Mouse (Mus musculus) megakaryocyte-erythroid progenitor cell, adult 5-6 weeks (primary cell): ENCODE data around the gene Dtymk. TPM values are rescaled to one million over a fixed set of nuclear protein-coding genes. Genes with fewer than 3 reads are reported as not detected.

Experiments
- ATAC-seq: replicated peaks from 2 replicates; pipeline ENCODE4 v1.8.0; 2016; ENCODE audit warnings: mild to moderate bottlenecking, inconsistent platforms; ENCODE audit not compliant: severe bottlenecking, poor library complexity, low FRiP score, low TSS enrichment
- total RNA-seq, 2 experiments: library from RNA; stranded (forward) in 1 of 2; stranded (reverse) in 1 of 2; fragments of 200-1000, 215-1000 nt in 1 of 2; fragments of >200 nt in 1 of 2; fragmentation: Nextera tagmentation in 1 of 2; gene quantifications; 2 replicates each; pipeline ENCODE4 v1.2.3; 2014 to 2017

The Dtymk gene
- total RNA-seq, 2 experiments from 2014 or later: 254 to 315 TPM

DNA sequence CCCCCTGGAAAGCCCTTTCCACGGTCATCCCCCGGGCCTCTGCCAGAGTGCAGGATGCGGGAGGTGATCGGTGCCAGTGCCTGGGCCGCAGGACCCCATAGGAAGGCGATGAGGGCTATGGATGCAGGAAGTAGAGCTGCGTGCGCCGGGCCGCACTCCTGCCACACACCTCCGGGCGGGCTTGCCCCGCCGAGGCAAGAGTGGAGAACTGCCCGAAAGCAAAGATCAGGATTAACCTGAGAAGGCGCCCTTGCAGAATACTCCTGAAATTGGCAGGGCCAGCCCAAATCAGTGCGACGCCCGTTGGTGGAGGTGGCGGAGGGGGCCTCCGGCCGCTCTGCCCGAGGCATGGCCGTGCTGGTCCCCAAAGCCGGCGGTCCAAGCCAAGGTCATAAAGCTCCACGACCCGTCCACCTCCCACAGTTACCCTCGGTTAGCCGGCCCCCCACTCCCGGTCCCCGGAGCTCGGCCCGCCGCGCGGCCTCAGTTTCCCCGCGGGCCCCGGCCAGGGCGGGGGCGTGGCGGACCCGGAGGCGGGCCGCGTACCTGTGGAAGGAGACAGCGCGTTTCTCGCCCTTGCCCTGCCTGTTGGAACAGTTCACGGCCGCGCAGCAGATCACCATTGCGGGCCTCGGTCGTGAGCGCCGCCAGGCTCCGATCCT, 47.7 kb downstream of the Dtymk start:
- peak; percentile 24; the same call in 1 of the 2 replicates for ATAC-seq

DNA sequence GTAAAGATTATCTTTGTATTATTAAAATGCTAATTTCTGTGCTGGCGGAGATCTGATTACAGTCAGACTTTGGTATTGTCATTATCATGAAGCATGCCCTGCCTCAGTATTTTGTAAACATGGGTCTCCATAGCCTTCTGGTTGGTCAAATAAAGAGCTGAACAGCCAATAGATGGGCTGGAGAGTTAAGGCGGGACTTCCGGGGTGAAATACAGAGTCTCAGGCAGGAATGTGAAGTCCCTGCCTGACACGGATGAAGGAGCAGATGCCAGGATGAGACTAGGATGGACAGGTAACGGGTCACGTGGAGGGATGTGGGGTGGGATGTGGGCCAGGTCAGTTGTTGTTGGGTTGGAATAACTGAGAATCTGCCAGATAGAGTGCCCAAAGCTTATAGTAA, 50.4 kb downstream of the Dtymk start, which contains the start of gene Atg4b:
Gene Atg4b, plus strand, starts transcription at position 211 of the 400 bp plus-strand sequence.
- ATAC-seq: no peak

DNA sequence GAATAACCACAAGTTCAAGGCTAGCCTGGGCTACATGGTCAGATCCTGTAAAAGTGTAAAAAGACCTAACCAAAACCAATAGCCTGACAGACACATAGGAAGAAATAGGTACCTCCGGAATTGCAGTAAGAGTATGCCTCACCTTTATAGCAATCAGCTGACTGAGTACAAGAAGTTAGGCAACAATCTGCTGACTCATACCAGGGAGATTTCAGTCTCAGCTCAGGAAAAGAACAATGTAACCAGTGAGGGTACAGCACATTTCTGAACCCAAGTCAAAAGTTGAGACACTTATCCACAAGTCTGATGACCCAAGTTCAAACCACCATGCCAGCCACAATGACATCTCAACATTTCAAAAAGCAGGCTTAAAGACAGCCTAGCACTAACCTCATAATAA, 53.2 kb downstream of the Dtymk start:
- ATAC-seq: no peak

DNA sequence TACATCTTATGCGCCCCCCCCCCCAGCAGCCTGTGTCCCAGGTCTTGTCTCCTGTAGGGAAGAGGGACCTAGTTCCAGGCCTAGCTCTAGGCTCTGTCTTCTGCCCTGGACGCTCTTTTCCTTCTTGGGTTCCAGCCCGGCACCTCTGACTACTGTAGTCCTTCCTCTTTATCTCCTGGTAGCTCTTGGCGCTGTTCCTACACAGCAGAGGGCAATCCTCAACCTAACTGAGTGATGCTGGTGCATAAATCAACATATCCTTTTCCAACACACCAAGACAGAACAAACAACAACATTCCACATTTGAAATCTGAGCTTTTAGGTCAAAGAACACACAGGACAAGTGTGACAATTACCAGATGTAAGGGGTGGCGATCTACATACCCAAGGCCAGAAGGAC, 55.6 kb downstream of the Dtymk start:
- no peak for ATAC-seq

DNA sequence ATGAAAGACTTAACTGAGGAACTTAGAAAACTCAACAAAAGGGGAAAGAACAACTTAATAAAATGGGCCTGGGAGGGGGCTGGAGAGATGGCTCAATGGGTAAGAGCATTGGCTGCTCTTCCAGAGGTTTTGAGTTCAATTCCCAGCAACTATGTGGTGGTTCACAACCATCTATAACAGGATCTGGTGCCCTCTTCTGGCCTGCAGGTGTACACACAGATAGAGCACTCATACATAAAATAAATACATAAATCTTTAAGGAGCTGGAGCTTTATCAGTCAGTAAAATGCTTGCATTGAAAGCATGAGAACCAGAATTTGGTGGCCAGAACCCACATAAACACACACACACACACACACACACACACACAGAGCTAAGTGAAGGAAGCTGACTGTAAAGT, 58.8 kb downstream of the Dtymk start:
- no peak for ATAC-seq

Other genes starting within 250 kb of the Dtymk start
- 63.5 and 82.3 TPM in 2 replicates for gene Stk25, start 143.3 kb downstream of the Dtymk start, total RNA-seq (2014; fragmentation: Nextera tagmentation)
- 50.4 and 60.8 TPM in 2 replicates for gene Stk25, start 143.3 kb downstream of the Dtymk start, total RNA-seq (2017)
- not detected in 2 replicates for gene Bok, start 116.3 kb downstream of the Dtymk start, total RNA-seq (2014; fragmentation: Nextera tagmentation)
- gene Bok, start 116.3 kb downstream of the Dtymk start, total RNA-seq (2017): not detected in 2 replicates
- 57.9 and 79.1 TPM in 2 replicates for gene Atg4b, start 50.4 kb downstream of the Dtymk start, total RNA-seq (2014; fragmentation: Nextera tagmentation)
- gene Atg4b, start 50.4 kb downstream of the Dtymk start, total RNA-seq (2017): 55.6 and 116 TPM in 2 replicates
- gene Thap4, start 47.1 kb downstream of the Dtymk start, total RNA-seq (2014; fragmentation: Nextera tagmentation): 23.6 and 35.0 TPM in 2 replicates
- 16.5 and 30.0 TPM in 2 replicates for gene Thap4, start 47.1 kb downstream of the Dtymk start, total RNA-seq (2017)
- gene Ing5, start 2.0 kb upstream of the Dtymk start, total RNA-seq (2014; fragmentation: Nextera tagmentation): 17.9 and 18.0 TPM in 2 replicates
- 44.7 and 53.8 TPM in 2 replicates for gene Ing5, start 2.0 kb upstream of the Dtymk start, total RNA-seq (2017)
- 13.4 and 22.1 TPM in 2 replicates for gene D2hgdh, start 23.0 kb upstream of the Dtymk start, total RNA-seq (2014; fragmentation: Nextera tagmentation)
- gene D2hgdh, start 23.0 kb upstream of the Dtymk start, total RNA-seq (2017): 18.1 and 21.8 TPM in 2 replicates
- gene Gal3st2, start 59.4 kb upstream of the Dtymk start, total RNA-seq (2014; fragmentation: Nextera tagmentation): not detected in 2 replicates
- not detected in 2 replicates for gene Gal3st2, start 59.4 kb upstream of the Dtymk start, total RNA-seq (2017)
- gene Gal3st2b, start 116.4 kb upstream of the Dtymk start, total RNA-seq (2014; fragmentation: Nextera tagmentation): not detected in 2 replicates
- not detected in 2 replicates for gene Gal3st2b, start 116.4 kb upstream of the Dtymk start, total RNA-seq (2017)
- gene Gal3st2c, start 188.6 kb upstream of the Dtymk start, total RNA-seq (2014; fragmentation: Nextera tagmentation): not detected in 2 replicates
- gene Gal3st2c, start 188.6 kb upstream of the Dtymk start, total RNA-seq (2017): not detected in 2 replicates
- gene Neu4, start 218.5 kb upstream of the Dtymk start, total RNA-seq (2014; fragmentation: Nextera tagmentation): not detected in 2 replicates
- not detected in 2 replicates for gene Neu4, start 218.5 kb upstream of the Dtymk start, total RNA-seq (2017)